Mouse (Mus musculus) central nervous system, embryonic 18 days (tissue): ENCODE results near the gene Arhgap33. TPM values are rescaled to one million over a fixed set of nuclear protein-coding genes. Genes with fewer than 3 reads are reported as not detected.

Experiments
- polyA plus RNA-seq: library from polyadenylated mRNA; depleted of rRNA; stranded (reverse); fragments of >200 nt; gene quantifications from 2 replicates; pipeline ENCODE4 v1.2.3, GENCODE M21; 2012; rRNA removed

The Arhgap33 gene
- 165 and 210 TPM in 2 replicates for polyA plus RNA-seq

GRCm38 (mm10) chr7:30534633-30535577, at the start of gene Arhgap33:
Arhgap33 (minus strand) TSS chr7:30535060.

GRCm38 (mm10) chr7:30564970-30565571, 30.2 kb upstream of the Arhgap33 start, which contains the start of gene Igflr1:
Igflr1 (plus strand) TSS chr7:30565427.

GRCm38 (mm10) chr7:30563117-30563905, 28.5 kb upstream of the Arhgap33 start, which contains the start of the genes U2af1l4, Gm49396 and Psenen:
U2af1l4 (plus strand) TSS chr7:30563301.
Gm49396 (plus strand) TSS chr7:30563344.
Psenen (minus strand) TSS chr7:30563627.

GRCm38 (mm10) chr7:30559443-30559954, 24.6 kb upstream of the Arhgap33 start, which contains the start of gene Lin37:
Lin37 (minus strand) TSS chr7:30559838.

GRCm38 (mm10) chr7:30552102-30553020, 17.5 kb upstream of the Arhgap33 start, which contains the start of the genes Hspb6 and Proser3:
Hspb6 (plus strand) TSS chr7:30552178.
Proser3 (minus strand) TSS chr7:30552299.

GRCm38 (mm10) chr7:30493401-30493931, 41.4 kb downstream of the Arhgap33 start, which contains the start of gene Prodh2:
Prodh2 (plus strand) TSS chr7:30493622.

Other genes with a start within 250 kb of the Arhgap33 start
- 222 and 254 TPM in 2 replicates for gene Clip3, start 243.3 kb downstream of the Arhgap33 start, polyA plus RNA-seq
- gene Alkbh6, start 226.3 kb downstream of the Arhgap33 start, polyA plus RNA-seq = 121 TPM in 2 replicates
- gene Syne4, start 220.3 kb downstream of the Arhgap33 start, polyA plus RNA-seq = 21.0 and 25.5 TPM in 2 replicates
- gene E130208F15Rik, start 213.3 kb downstream of the Arhgap33 start, polyA plus RNA-seq = 0.36 and 0.45 TPM in 2 replicates
- 15.9 and 17.6 TPM in 2 replicates for gene Sdhaf1, start 211.2 kb downstream of the Arhgap33 start, polyA plus RNA-seq
- gene Lrfn3, start 172.3 kb downstream of the Arhgap33 start, polyA plus RNA-seq = 21.8 and 27.0 TPM in 2 replicates
- 20.3 and 25.9 TPM in 2 replicates for gene Tyrobp, start 121.3 kb downstream of the Arhgap33 start, polyA plus RNA-seq
- gene Hcst, start 115.2 kb downstream of the Arhgap33 start, polyA plus RNA-seq = 0.96 TPM in 1 of 2 replicates, not detected in the other
- gene Nfkbid, start 113.3 kb downstream of the Arhgap33 start, polyA plus RNA-seq = 3.8 and 3.9 TPM in 2 replicates
- gene Aplp1, start 89.5 kb downstream of the Arhgap33 start, polyA plus RNA-seq = 647 and 667 TPM in 2 replicates
- gene Kirrel2, start 77.4 kb downstream of the Arhgap33 start, polyA plus RNA-seq = 0.17 and 0.40 TPM in 2 replicates
- 0.18 and 0.56 TPM in 2 replicates for gene Nphs1, start 76.7 kb downstream of the Arhgap33 start, polyA plus RNA-seq
- not detected in 2 replicates for gene Prodh2, start 41.4 kb downstream of the Arhgap33 start, polyA plus RNA-seq
- 7.0 and 8.7 TPM in 2 replicates for gene Hspb6, start 17.1 kb upstream of the Arhgap33 start, polyA plus RNA-seq
- 20.1 and 22.2 TPM in 2 replicates for gene Proser3, start 17.2 kb upstream of the Arhgap33 start, polyA plus RNA-seq
- 47.1 and 50.2 TPM in 2 replicates for gene Lin37, start 24.8 kb upstream of the Arhgap33 start, polyA plus RNA-seq
- gene U2af1l4, start 28.2 kb upstream of the Arhgap33 start, polyA plus RNA-seq = 85.4 and 92.4 TPM in 2 replicates
- 4.8 and 6.0 TPM in 2 replicates for gene Gm49396, start 28.3 kb upstream of the Arhgap33 start, polyA plus RNA-seq
- 131 and 143 TPM in 2 replicates for gene Psenen, start 28.6 kb upstream of the Arhgap33 start, polyA plus RNA-seq
- 6.7 and 6.8 TPM in 2 replicates for gene Igflr1, start 30.4 kb upstream of the Arhgap33 start, polyA plus RNA-seq
- gene Kmt2b, start 53.7 kb upstream of the Arhgap33 start, polyA plus RNA-seq = 49.7 and 51.5 TPM in 2 replicates
- gene Zbtb32, start 63.8 kb upstream of the Arhgap33 start, polyA plus RNA-seq = 0.24 and 0.32 TPM in 2 replicates
- 1.9 TPM in 2 replicates for gene Upk1a, start 77.8 kb upstream of the Arhgap33 start, polyA plus RNA-seq
- 1,148 and 1,214 TPM in 2 replicates for gene Cox6b1, start 91.1 kb upstream of the Arhgap33 start, polyA plus RNA-seq
- not detected in 2 replicates for gene Etv2, start 100.8 kb upstream of the Arhgap33 start, polyA plus RNA-seq
- gene Rbm42, start 115.3 kb upstream of the Arhgap33 start, polyA plus RNA-seq = 73.9 and 80.1 TPM in 2 replicates
- gene Haus5, start 129.9 kb upstream of the Arhgap33 start, polyA plus RNA-seq = 22.4 and 23.9 TPM in 2 replicates
- gene Pmis2, start 136.5 kb upstream of the Arhgap33 start, polyA plus RNA-seq = not detected in 2 replicates
- not detected in 2 replicates for gene 2200002J24Rik, start 163.9 kb upstream of the Arhgap33 start, polyA plus RNA-seq
- gene Atp4a, start 177.1 kb upstream of the Arhgap33 start, polyA plus RNA-seq = 2.9 and 3.7 TPM in 2 replicates
- gene Tmem147, start 194.5 kb upstream of the Arhgap33 start, polyA plus RNA-seq = 226 TPM in 2 replicates
- gene Gapdhs, start 208.6 kb upstream of the Arhgap33 start, polyA plus RNA-seq = 0.13 and 0.17 TPM in 2 replicates
- gene Sbsn, start 216.4 kb upstream of the Arhgap33 start, polyA plus RNA-seq = 4.8 and 16.7 TPM in 2 replicates
- gene Dmkn, start 228.7 kb upstream of the Arhgap33 start, polyA plus RNA-seq = 4.2 and 71.6 TPM in 2 replicates